Mouse (Mus musculus): ENCODE results near the gene Csnk1e. TPM values are rescaled to one million over a fixed set of nuclear protein-coding genes. Genes with fewer than 3 reads are reported as not detected.
"Not testable (repeated sequence)": the region's sequence is repeated elsewhere in the genome, so short reads cannot be mapped to it uniquely, and the experiment has no call there.

Csnk1e gene
- polyA plus RNA-seq, 1 experiment from 2014 or later: 64.3 TPM

GRCm38 (mm10) chr15:79456104-79456503 is 738 bp upstream of the Csnk1e start:
- not testable (repeated sequence) for H3K27ac ChIP-seq (ENCODE audit: low read length); ATAC-seq (ENCODE audit: insufficient number of reproducible peaks, insufficient read depth, low FRiP score, low read depth); H3K4me1 ChIP-seq (ENCODE audit: control insufficient read depth, insufficient read depth, low read length); H3K9ac ChIP-seq (replicated peaks; ENCODE audit: low read depth, low read length); H3K9me3 ChIP-seq (ENCODE audit: control insufficient read depth, low read depth, low read length); H3K36me3 ChIP-seq (ENCODE audit: control insufficient read depth, insufficient read depth, low read length); H3K27me3 ChIP-seq (ENCODE audit: control insufficient read depth, insufficient read depth, low read length); H3K4me3 ChIP-seq (ENCODE audit: low read depth, low read length); H3K4me2 ChIP-seq (replicated peaks; ENCODE audit: low read depth, low read length)
- 49% methylated on average over 6 of the region's 6 CpGs for WGBS

- WGBS: 85% methylated on average over 4 of the region's 4 CpGs
- Histone ChIP-seq H3K27ac (ENCODE audit: low read length) (no peak overlapping the region), H3K4me2 (replicated peaks; ENCODE audit: low read depth, low read length) (no peak overlapping the region), H3K4me1 (ENCODE audit: control insufficient read depth, insufficient read depth, low read length) (0 out of 2 replicates have a peak, but pooled peaks cover 10% of the 10 kb centered on the region), H3K27me3 (ENCODE audit: control insufficient read depth, insufficient read depth, low read length) (no peaks in the 10 kb centered on the region), H3K9ac (replicated peaks; ENCODE audit: low read depth, low read length) (no peak overlapping the region), H3K36me3 (ENCODE audit: control insufficient read depth, insufficient read depth, low read length) (no peaks in the 10 kb centered on the region), H3K9me3 (ENCODE audit: control insufficient read depth, low read depth, low read length) (no peaks in the 10 kb centered on the region), H3K4me3 (ENCODE audit: low read depth, low read length) (no peak overlapping the region)
- no peak for ATAC-seq (ENCODE audit: insufficient number of reproducible peaks, insufficient read depth, low FRiP score, low read depth)
These were observed 1.5 kb downstream of the Csnk1e start for GRCm38 (mm10) chr15:79453831-79454230.

GRCm38 (mm10) chr15:79448041-79448440 is 7.3 kb downstream of the Csnk1e start:
- Histone ChIP-seq H3K9ac (replicated peaks; ENCODE audit: low read depth, low read length) (no peak overlapping the region), H3K27me3 (ENCODE audit: control insufficient read depth, insufficient read depth, low read length) (no peaks in the 10 kb centered on the region), H3K4me1 (ENCODE audit: control insufficient read depth, insufficient read depth, low read length) (no peaks in the 10 kb centered on the region), H3K9me3 (ENCODE audit: control insufficient read depth, low read depth, low read length) (no peaks in the 10 kb centered on the region), H3K4me3 (ENCODE audit: low read depth, low read length) (no peak overlapping the region), H3K27ac (ENCODE audit: low read length) (no peak overlapping the region), H3K36me3 (ENCODE audit: control insufficient read depth, insufficient read depth, low read length) (no peaks in the 10 kb centered on the region), H3K4me2 (replicated peaks; ENCODE audit: low read depth, low read length) (no peak overlapping the region)
- WGBS: 94% methylated on average over 3 of the region's 3 CpGs
- ATAC-seq (ENCODE audit: insufficient number of reproducible peaks, insufficient read depth, low FRiP score, low read depth): no peak

- 73% methylated on average over 8 of the region's 8 CpGs for WGBS
- H3K27me3 ChIP-seq (ENCODE audit: control insufficient read depth, insufficient read depth, low read length): no peaks in the 10 kb centered on the region
- no peak for ATAC-seq (ENCODE audit: insufficient number of reproducible peaks, insufficient read depth, low FRiP score, low read depth)
- H3K4me2 ChIP-seq (replicated peaks; ENCODE audit: low read depth, low read length): no peak overlapping the region
- no peak overlapping the region for H3K9ac ChIP-seq (replicated peaks; ENCODE audit: low read depth, low read length)
- H3K9me3 ChIP-seq (ENCODE audit: control insufficient read depth, low read depth, low read length): no peaks in the 10 kb centered on the region
- peaks cover 5% of the 10 kb centered on the region; the same call in 1 of the 2 replicates for H3K4me1 ChIP-seq (ENCODE audit: control insufficient read depth, insufficient read depth, low read length)
- H3K4me3 ChIP-seq (ENCODE audit: low read depth, low read length): no peak overlapping the region
- H3K27ac ChIP-seq (ENCODE audit: low read length): no peak overlapping the region
- no peaks in the 10 kb centered on the region for H3K36me3 ChIP-seq (ENCODE audit: control insufficient read depth, insufficient read depth, low read length)
These were observed 9.3 kb downstream of the Csnk1e start for GRCm38 (mm10) chr15:79445786-79446654.

- Histone ChIP-seq H3K9me3 (ENCODE audit: control insufficient read depth, low read depth, low read length) (no peaks in the 10 kb centered on the region), H3K4me2 (replicated peaks; ENCODE audit: low read depth, low read length) (no peak overlapping the region), H3K9ac (replicated peaks; ENCODE audit: low read depth, low read length) (no peak overlapping the region), H3K4me3 (ENCODE audit: low read depth, low read length) (no peak overlapping the region), H3K27me3 (ENCODE audit: control insufficient read depth, insufficient read depth, low read length) (no peaks in the 10 kb centered on the region), H3K4me1 (ENCODE audit: control insufficient read depth, insufficient read depth, low read length) (peaks cover 24% of the 10 kb centered on the region), H3K27ac (ENCODE audit: low read length) (no peak overlapping the region), H3K36me3 (ENCODE audit: control insufficient read depth, insufficient read depth, low read length) (no peaks in the 10 kb centered on the region)
- no peak for ATAC-seq (ENCODE audit: insufficient number of reproducible peaks, insufficient read depth, low FRiP score, low read depth)
- 67% methylated on average over 7 of the region's 7 CpGs for WGBS
These were observed 11.4 kb downstream of the Csnk1e start for GRCm38 (mm10) chr15:79443856-79444410.

- no peak overlapping the region for H3K4me2 ChIP-seq (replicated peaks; ENCODE audit: low read depth, low read length)
- peaks cover 26% of the 10 kb centered on the region for H3K4me1 ChIP-seq (ENCODE audit: control insufficient read depth, insufficient read depth, low read length)
- no peak overlapping the region for H3K27ac ChIP-seq (ENCODE audit: low read length)
- peaks cover 6% of the 10 kb centered on the region; the same call in 1 of the 2 replicates for H3K36me3 ChIP-seq (ENCODE audit: control insufficient read depth, insufficient read depth, low read length)
- H3K27me3 ChIP-seq (ENCODE audit: control insufficient read depth, insufficient read depth, low read length): no peaks in the 10 kb centered on the region
- ATAC-seq (ENCODE audit: insufficient number of reproducible peaks, insufficient read depth, low FRiP score, low read depth): no peak
- WGBS: 83% methylated on average over 9 of the region's 9 CpGs
- no peaks in the 10 kb centered on the region for H3K9me3 ChIP-seq (ENCODE audit: control insufficient read depth, low read depth, low read length)
- no peak overlapping the region for H3K4me3 ChIP-seq (ENCODE audit: low read depth, low read length)
- H3K9ac ChIP-seq (replicated peaks; ENCODE audit: low read depth, low read length): no peak overlapping the region
These were observed 12.3 kb downstream of the Csnk1e start for GRCm38 (mm10) chr15:79442961-79443518.

GRCm38 (mm10) chr15:79442257-79442611 is 13.1 kb downstream of the Csnk1e start:
- peak overlapping the region; percentile 99 for H3K9ac ChIP-seq (replicated peaks; ENCODE audit: low read depth, low read length)
- WGBS: 7% methylated on average over 6 of the region's 6 CpGs
- peak overlapping the region; percentile 83 for H3K4me2 ChIP-seq (replicated peaks; ENCODE audit: low read depth, low read length)
- H3K36me3 ChIP-seq (ENCODE audit: control insufficient read depth, insufficient read depth, low read length): peaks cover 14% of the 10 kb centered on the region
- H3K4me1 ChIP-seq (ENCODE audit: control insufficient read depth, insufficient read depth, low read length): peaks cover 26% of the 10 kb centered on the region
- H3K9me3 ChIP-seq (ENCODE audit: control insufficient read depth, low read depth, low read length): no peaks in the 10 kb centered on the region
- peak overlapping the region; percentile 96 for H3K27ac ChIP-seq (ENCODE audit: low read length)
- peak overlapping the region; percentile 95 for H3K4me3 ChIP-seq (ENCODE audit: low read depth, low read length)
- H3K27me3 ChIP-seq (ENCODE audit: control insufficient read depth, insufficient read depth, low read length): no peaks in the 10 kb centered on the region
- ATAC-seq (ENCODE audit: insufficient number of reproducible peaks, insufficient read depth, low FRiP score, low read depth): no peak

- Histone ChIP-seq H3K4me3 (ENCODE audit: low read depth, low read length) (peak overlapping the region; percentile 95), H3K9ac (replicated peaks; ENCODE audit: low read depth, low read length) (peak overlapping the region; percentile 99), H3K4me1 (ENCODE audit: control insufficient read depth, insufficient read depth, low read length) (peaks cover 30% of the 10 kb centered on the region), H3K27ac (ENCODE audit: low read length) (peak overlapping the region; percentile 96), H3K4me2 (replicated peaks; ENCODE audit: low read depth, low read length) (peak overlapping the region; percentile 83), H3K27me3 (ENCODE audit: control insufficient read depth, insufficient read depth, low read length) (no peaks in the 10 kb centered on the region), H3K9me3 (ENCODE audit: control insufficient read depth, low read depth, low read length) (no peaks in the 10 kb centered on the region), H3K36me3 (ENCODE audit: control insufficient read depth, insufficient read depth, low read length) (peaks cover 19% of the 10 kb centered on the region)
- ATAC-seq (ENCODE audit: insufficient number of reproducible peaks, insufficient read depth, low FRiP score, low read depth): peak; percentile 39; the same call in 1 of the 2 replicates
- WGBS: under 1% methylated on average over 70 of the region's 107 CpGs
These were observed 13.8 kb downstream of the Csnk1e start for GRCm38 (mm10) chr15:79441331-79442256.

All from stomach, embryonic 14.5 days (tissue).